Mouse (Mus musculus) heart, postnatal 36 days (tissue): ENCODE data around the gene Fbxl16. TPM values are rescaled to one million over a fixed set of nuclear protein-coding genes. Genes with fewer than 3 reads are reported as not detected.
"Not testable (repeated sequence)": the region's sequence is repeated elsewhere in the genome, so short reads cannot be mapped to it uniquely, and the experiment has no call there.

Experiments used
- DNase-seq, 2 experiments: peaks; one replicate each; pipeline ENCODE4 v3.0.0; 2021 to 2022
- intact Hi-C: fragments of 180-260 bp; cut with DNase I; formaldehyde crosslinking; loops from one replicate; pipeline ENCODE4 v1.15.1; 2025
- total RNA-seq, 2 experiments: library from RNA; stranded (reverse); gene quantifications; 2 replicates each; pipeline ENCODE4 v1.2.3; 2021

The Fbxl16 gene
- total RNA-seq, 2 experiments from 2014 or later: 1.2 to 1.5 TPM

GRCm38 (mm10) chr17:25794998-25795397, 13.9 kb upstream of the Fbxl16 start:
- DNase-seq: no peak
- intact Hi-C loops: no loop called here

GRCm38 (mm10) chr17:25795609-25796092, 13.2 kb upstream of the Fbxl16 start, which contains the start of gene AC134908.4:
AC134908.4 (minus strand) TSS chr17:25795659.
- no peak for DNase-seq
- intact Hi-C loops: loop anchor here (1.0 kb wide), 1 partner anchor 22 kb away; the partner anchor contains the start of gene Narfl

GRCm38 (mm10) chr17:25796211-25796771, 12.6 kb upstream of the Fbxl16 start:
- intact Hi-C loops: loop anchor here (1.0 kb wide), 1 partner anchor 23 kb away; the partner anchor contains the start of gene Narfl
- DNase-seq: peak; percentile 46 to 53

- intact Hi-C loops: loop anchor here (1.0 kb wide), 1 partner anchor 24 kb away; the partner anchor contains the start of gene Narfl
- DNase-seq: peak; percentile 85
Measured at GRCm38 (mm10) chr17:25796951-25797369, 11.9 kb upstream of the Fbxl16 start, which contains the start of gene Metrn. Metrn (minus strand) TSS chr17:25797136.

GRCm38 (mm10) chr17:25801029-25801428, 7.9 kb upstream of the Fbxl16 start:
- peak; percentile 68 to 69 for DNase-seq
- intact Hi-C loops: loop anchor here (1.0 to 5.0 kb wide), 3 partner anchors 28 to 324 kb away; partner anchors contain the start of gene Narfl

- intact Hi-C loops: loop anchor here (5.0 kb wide), 1 partner anchor 326 kb away; no protein-coding TSS in a partner anchor
- peak; percentile 39 to 50 for DNase-seq
Measured at GRCm38 (mm10) chr17:25802825-25803517, 5.9 kb upstream of the Fbxl16 start.

GRCm38 (mm10) chr17:25806507-25806906, 2.4 kb upstream of the Fbxl16 start:
- no peak for DNase-seq
- intact Hi-C loops: no loop called here

- intact Hi-C loops, DNase-seq: not testable (repeated sequence)
Measured at GRCm38 (mm10) chr17:25807452-25807851, 1.4 kb upstream of the Fbxl16 start.

GRCm38 (mm10) chr17:25808028-25808427, 857 bp upstream of the Fbxl16 start:
- intact Hi-C loops: no loop called here
- DNase-seq: no peak

GRCm38 (mm10) chr17:25809606-25810340, 888 bp downstream of the Fbxl16 start:
- intact Hi-C loops: no loop called here
- DNase-seq: no peak

GRCm38 (mm10) chr17:25810890-25811289, 2.0 kb downstream of the Fbxl16 start:
- intact Hi-C loops: no loop called here
- DNase-seq: no peak

- DNase-seq: peak; percentile 78 to 88
Measured at GRCm38 (mm10) chr17:25813471-25813870, 4.6 kb downstream of the Fbxl16 start.

GRCm38 (mm10) chr17:25817662-25818061, 8.8 kb downstream of the Fbxl16 start:
- intact Hi-C loops: no loop called here
- no peak for DNase-seq

More at GRCm38 (mm10) chr17:25813471-25813870, 4.6 kb downstream of the Fbxl16 start:
- intact Hi-C loops: no loop called here

- DNase-seq: no peak
- intact Hi-C loops: no loop called here
Measured at GRCm38 (mm10) chr17:25818851-25819780, 10.2 kb downstream of the Fbxl16 start.

GRCm38 (mm10) chr17:25823452-25823851, 14.6 kb downstream of the Fbxl16 start, which contains the start of gene Wdr24:
Wdr24 (plus strand) TSS chr17:25823627.
- intact Hi-C loops: no loop called here
- peak; percentile 72 to 83 for DNase-seq

GRCm38 (mm10) chr17:25824362-25825142, 15.7 kb downstream of the Fbxl16 start:
- intact Hi-C loops: no loop called here
- peak in 1 of 2 experiments; percentile 1 for DNase-seq

- DNase-seq: no peak
- intact Hi-C loops: no loop called here
Measured at GRCm38 (mm10) chr17:25825311-25825710, 16.4 kb downstream of the Fbxl16 start.

- DNase-seq: no peak
- intact Hi-C loops: no loop called here
Measured at GRCm38 (mm10) chr17:25825984-25826570, 17.2 kb downstream of the Fbxl16 start.
